Mouse (Mus musculus): ENCODE measurements at regions not wholly inside any gene's neighbourhood (a gene's known extent, or its start where the extent isn't known, plus 50 kb on each side); places are given as distances from the start of the nearest gene placed in this dataset.

DNA sequence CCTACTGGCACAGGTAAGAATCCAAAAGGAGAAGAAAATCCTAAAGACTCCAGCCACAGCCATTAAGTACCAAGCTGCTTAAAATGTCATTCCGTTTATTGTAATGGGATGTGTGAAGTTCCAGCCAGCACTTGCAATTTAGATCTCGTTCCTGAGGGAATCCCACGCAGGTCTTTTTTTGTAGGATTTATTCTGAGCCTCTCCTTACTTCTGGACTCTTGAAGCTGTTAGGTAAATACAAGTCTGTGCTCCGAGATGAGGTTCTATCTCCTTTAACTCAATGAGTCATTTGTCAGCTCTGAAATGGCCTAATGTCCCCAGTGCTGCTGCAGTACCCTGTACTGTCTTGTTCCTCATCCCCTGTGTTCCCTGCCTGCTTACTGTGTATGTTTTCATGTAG, 94.9 kb upstream of the Eef1e1 start:
- in situ Hi-C loops (cut with MboI, MseI): no loop called here

DNA sequence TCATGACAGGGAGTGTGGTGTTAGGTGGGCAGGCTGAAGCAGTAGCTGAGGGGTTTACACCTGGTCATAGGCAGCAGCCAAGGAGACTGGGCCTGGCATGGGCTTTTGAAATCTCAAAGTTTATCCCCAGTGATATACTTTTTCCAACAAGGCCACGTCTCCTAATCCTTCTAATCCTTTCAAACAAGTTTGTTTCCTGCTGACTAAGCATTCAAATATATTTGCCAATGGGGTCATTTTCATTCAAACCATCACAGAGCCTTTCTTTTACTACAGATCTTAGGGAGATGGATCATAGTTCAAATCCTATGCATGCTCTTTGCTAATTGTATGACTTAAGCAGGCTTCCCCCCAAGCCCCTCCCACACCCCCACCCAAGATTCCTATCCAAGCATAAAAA, 93.0 kb upstream of the Eef1e1 start:
- in situ Hi-C loops (cut with MboI, MseI): no loop called here

DNA sequence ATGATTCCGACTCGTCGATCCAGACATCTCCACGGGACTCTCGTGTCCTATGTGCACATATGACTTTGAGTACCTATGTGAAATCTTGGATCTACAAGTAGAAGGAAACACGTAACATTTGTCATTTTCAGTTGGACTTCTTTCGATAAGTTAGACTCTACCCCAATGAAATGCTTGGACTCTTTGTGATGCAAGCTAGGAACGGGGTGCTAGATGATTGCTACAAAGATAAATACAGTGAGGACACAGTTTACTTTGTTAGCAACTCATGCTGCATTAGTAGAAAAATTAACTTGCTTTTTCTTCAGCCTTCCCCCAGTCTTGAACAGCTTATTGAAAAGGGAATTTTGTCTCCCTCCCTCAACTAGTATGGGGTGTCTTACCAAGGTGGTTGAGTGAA, 81.2 kb upstream of the Eef1e1 start:
- in situ Hi-C loops (cut with MboI, MseI): no loop called here

DNA sequence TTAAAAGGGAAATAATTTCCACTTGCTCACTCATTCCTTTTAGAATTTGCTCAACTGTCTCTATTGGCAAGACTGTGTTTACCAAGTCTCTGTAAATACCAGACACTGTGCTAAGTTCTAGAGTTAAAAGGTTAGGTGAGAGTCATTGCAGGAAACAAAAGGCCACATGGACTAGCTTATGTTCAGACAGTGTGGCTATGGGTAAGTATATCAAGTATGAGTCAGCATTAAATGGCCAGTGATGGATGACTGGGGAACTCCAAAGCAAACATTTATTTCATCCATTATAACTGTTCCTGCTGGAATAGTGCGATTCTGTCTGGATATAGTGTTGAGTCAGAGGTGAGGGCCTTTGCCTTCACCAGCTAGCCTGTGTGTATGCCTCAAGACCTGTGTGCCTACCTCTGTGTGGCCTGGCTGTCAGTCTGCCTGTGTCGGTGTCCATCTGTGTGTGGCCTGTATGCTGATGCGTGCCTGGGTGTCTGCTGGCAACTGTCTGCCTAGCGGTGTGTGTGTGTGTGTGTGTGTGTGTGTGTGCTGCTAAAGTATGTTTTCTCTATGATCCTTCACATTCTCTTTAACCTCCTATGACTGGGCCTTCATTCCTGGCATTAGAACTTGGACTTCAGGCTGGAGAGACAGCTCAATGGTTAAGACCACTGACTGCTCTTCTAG, 77.6 kb upstream of the Eef1e1 start:
- in situ Hi-C loops (cut with MboI, MseI): no loop called here

- in situ Hi-C loops (cut with MboI, MseI): no loop called here
Measured at GRCm38 (mm10) chr13:38735294-38735693, 76.4 kb upstream of the Eef1e1 start.

GRCm38 (mm10) chr13:38733246-38733645, 74.4 kb upstream of the Eef1e1 start:
- in situ Hi-C loops (cut with MboI, MseI): no loop called here

GRCm38 (mm10) chr13:38725452-38725851, 66.6 kb upstream of the Eef1e1 start:
- in situ Hi-C loops (cut with MboI, MseI): no loop called here

GRCm38 (mm10) chr13:38721166-38721565, 62.3 kb upstream of the Eef1e1 start:
- in situ Hi-C loops (cut with MboI, MseI): no loop called here

DNA sequence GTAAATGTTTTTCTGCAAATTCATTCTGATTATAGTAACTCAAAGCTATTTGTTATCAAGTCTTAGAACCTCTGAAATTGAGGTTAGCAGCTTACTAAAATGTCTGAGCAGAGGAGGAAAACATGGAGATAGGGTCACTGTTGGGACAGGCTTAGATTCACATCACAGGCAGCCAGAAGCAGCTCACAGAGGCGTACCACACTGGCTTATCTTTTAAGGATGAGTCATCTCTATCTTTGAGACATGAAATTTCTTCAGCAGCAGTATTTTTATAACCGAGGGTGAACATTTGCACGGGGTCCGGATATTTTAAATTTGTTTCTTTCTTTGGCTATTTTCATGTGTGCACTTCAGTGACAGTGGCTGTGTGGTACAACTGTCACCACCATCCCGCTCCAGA, 56.0 kb upstream of the Eef1e1 start:
- in situ Hi-C loops (cut with MboI, MseI): no loop called here
